Mouse (Mus musculus) midbrain, postnatal 0 days (tissue): ENCODE data around the gene Tmem251. TPM values are rescaled to one million over a fixed set of nuclear protein-coding genes. Genes with fewer than 3 reads are reported as not detected.
A peak's percentile ranks its signal among the peaks of the same experiment; 100 is the strongest.

Experiments used
- ATAC-seq: fragments of 200-750 bp; cut with Nextera tagmentation; 2 replicates; pipeline ENCODE4 v1.8.0; 2017; ENCODE audit warnings: moderate number of reproducible peaks, mild to moderate bottlenecking, moderate TSS enrichment, moderate library complexity; ENCODE audit not compliant: low FRiP score
- DNase-seq: peaks from one replicate; pipeline ENCODE4 v3.0.0-alpha.2; 2015; ENCODE audit warnings: low spot score
- H3K27ac ChIP-seq: fragments of 300-500 bp; sonication (generic); 2 replicates; pipeline ENCODE4 v1.5.1; 2014; ENCODE audit warnings: low read depth, mild to moderate bottlenecking, low read length, mixed read lengths
- H3K27me3 ChIP-seq: fragments of 300-500 bp; sonication (generic); 2 replicates; pipeline ENCODE4 v1.6.1; 2014; ENCODE audit warnings: low read length, control low read depth, mixed read lengths; ENCODE audit not compliant: insufficient read depth
- H3K36me3 ChIP-seq: fragments of 300-500 bp; sonication (generic); 2 replicates; pipeline ENCODE4 v1.6.1; 2014; ENCODE audit warnings: low read length, control low read depth, mixed read lengths; ENCODE audit not compliant: insufficient read depth
- H3K4me1 ChIP-seq: fragments of 300-500 bp; sonication (generic); 2 replicates; pipeline ENCODE4 v1.6.1; 2014; ENCODE audit warnings: mild to moderate bottlenecking, control low read depth, antibody characterized with exemption, low read length, mixed read lengths; ENCODE audit not compliant: insufficient read depth
- H3K4me2 ChIP-seq: fragments of 300-500 bp; sonication (generic); 2 replicates; pipeline ENCODE4 v1.6.1; 2014; ENCODE audit warnings: low read depth, mild to moderate bottlenecking, low read length, mixed read lengths; ENCODE audit not compliant: poor library complexity, severe bottlenecking
- H3K4me3 ChIP-seq: fragments of 300-500 bp; sonication (generic); 2 replicates; pipeline ENCODE4 v1.5.1; 2014; ENCODE audit warnings: low read depth, mild to moderate bottlenecking, low read length, moderate library complexity
- H3K9ac ChIP-seq: fragments of 300-500 bp; sonication (generic); replicated peaks from 2 replicates; pipeline ENCODE4 v1.6.1; 2014; ENCODE audit warnings: mild to moderate bottlenecking, low read length, moderate library complexity, mixed read lengths; ENCODE audit not compliant: poor library complexity, severe bottlenecking
- H3K9me3 ChIP-seq: fragments of 300-500 bp; sonication (generic); 2 replicates; pipeline ENCODE4 v1.6.1; 2016; ENCODE audit warnings: low read length, control low read depth
- CTCF ChIP-seq: IDR thresholded peaks from 2 replicates; pipeline ENCODE4 v1.5.1; 2016; ENCODE audit warnings: antibody characterized with exemption, mild to moderate bottlenecking
- WGBS: fragments of 180-500 bp; shearing (Covaris S2); extraction: QIAGEN DNeasy Blood & Tissue Kit; methylation state at CpG from one replicate; pipeline ENCODE4 v1.1.7; 2014; 5-methylcytosine and 5-hydroxymethylcytosine counted together
- polyA plus RNA-seq: library from polyadenylated mRNA; unstranded; fragments of >200 nt; fragmentation: Nextera tagmentation; extraction: Ambion mirVana; gene quantifications from 2 replicates; pipeline ENCODE4 v1.2.1, GENCODE M21; 2015
- total RNA-seq: library from RNA; depleted of rRNA; stranded (reverse); fragments of >200 nt; gene quantifications from 2 replicates; pipeline ENCODE4 v1.2.3, GENCODE M21; 2014

Gene Tmem251
- total and polyA plus RNA-seq, 2 experiments from 2014 or later = 6.2 to 11.9 TPM

DNA sequence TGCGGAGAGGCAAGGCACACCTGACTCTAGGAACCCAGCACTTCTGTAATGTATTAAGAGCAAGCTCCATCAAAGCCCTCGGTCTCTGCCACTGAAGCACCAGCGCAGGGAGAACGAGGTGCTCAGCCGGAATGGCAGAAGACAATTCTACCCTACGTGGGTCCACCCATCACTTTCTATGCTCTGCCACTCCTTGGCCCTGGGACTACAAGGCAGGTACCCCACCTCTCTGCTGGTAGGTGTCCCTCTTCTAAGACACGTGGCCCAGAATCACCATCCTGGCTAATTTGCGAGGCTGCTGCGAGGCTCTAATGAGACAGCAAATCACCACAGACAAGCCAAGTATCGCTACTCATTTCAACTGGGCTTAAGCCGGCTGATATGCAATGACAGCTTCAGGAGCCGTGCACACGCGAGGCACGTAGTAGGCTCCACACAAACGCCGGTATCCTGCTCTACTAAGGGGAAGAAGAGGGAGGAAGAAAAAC, 39.6 kb upstream of the Tmem251 start:
- WGBS = 4% methylated on average over 16 of the region's 17 CpGs
- peak overlapping the region; percentile 74 for H3K4me3 ChIP-seq
- no peaks in the 10 kb centered on the region for H3K36me3 ChIP-seq
- ATAC-seq = no peak
- H3K9ac ChIP-seq = peak overlapping the region; percentile 83
- H3K4me2 ChIP-seq = peak overlapping the region; percentile 86
- H3K27me3 ChIP-seq = no peaks in the 10 kb centered on the region
- H3K9me3 ChIP-seq = no peaks in the 10 kb centered on the region
- no peak for DNase-seq
- TF ChIP-seq CTCF = no peak
- peak overlapping the region; percentile 84; the same call in 1 of the 2 replicates for H3K27ac ChIP-seq
- peaks cover 17% of the 10 kb centered on the region; the same call in 1 of the 2 replicates for H3K4me1 ChIP-seq

DNA sequence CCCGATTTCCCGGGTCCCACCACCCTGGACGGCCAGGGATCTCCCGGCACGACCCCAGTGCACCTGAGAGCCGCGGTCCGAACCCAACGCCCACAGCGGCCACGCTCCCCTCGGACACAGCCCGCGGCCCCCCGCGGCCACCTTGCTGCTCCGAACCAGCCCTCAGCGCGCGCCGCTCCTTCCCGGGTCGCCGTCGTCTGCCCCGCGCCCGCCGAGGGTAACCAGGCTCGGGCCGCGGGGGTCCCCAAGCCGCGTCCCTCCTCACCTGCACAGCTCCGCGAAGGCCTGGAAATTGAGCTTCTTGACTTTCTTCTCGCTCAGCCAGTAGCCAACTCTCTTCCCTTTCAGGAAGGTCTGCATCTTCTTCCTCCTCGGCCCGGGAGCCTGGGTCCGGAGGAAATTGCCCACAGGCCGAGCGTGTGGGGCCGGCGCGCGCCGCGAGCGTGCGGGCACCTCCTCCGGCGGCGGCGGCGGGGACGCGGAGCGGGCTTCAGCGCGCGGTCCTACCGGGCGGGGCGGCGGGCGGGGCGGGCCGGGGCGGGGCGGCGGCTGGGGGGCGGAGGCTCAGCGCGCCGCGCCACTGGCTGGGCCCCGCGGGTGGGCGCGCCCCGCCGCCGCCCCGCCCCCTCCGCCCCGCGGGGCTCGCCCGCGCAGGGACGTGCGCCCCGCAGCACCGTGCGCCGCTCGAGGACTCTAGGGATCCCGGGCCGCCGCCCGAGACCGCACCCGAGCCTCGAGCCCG, 38.9 kb upstream of the Tmem251 start, which contains the start of gene Itpk1:
Gene Itpk1, minus strand, starts transcription at position 474 of the 742 bp plus-strand sequence.
- under 1% methylated on average over 62 of the region's 105 CpGs for WGBS
- Histone ChIP-seq H3K9me3 (no peaks in the 10 kb centered on the region), H3K4me3 (peak within 1 kb of the TSS; percentile 74), H3K27me3 (no peaks in the 10 kb centered on the region), H3K9ac (peak within 1 kb of the TSS; percentile 83), H3K36me3 (no peaks in the 10 kb centered on the region), H3K27ac (peak within 1 kb of the TSS; percentile 84), H3K4me1 (peaks cover 12% of the 10 kb centered on the region; the same call in 1 of the 2 replicates), H3K4me2 (peak within 1 kb of the TSS; percentile 86)
- TF ChIP-seq CTCF = no peak
- DNase-seq = peak; percentile 63
- peak; percentile 86 for ATAC-seq

DNA sequence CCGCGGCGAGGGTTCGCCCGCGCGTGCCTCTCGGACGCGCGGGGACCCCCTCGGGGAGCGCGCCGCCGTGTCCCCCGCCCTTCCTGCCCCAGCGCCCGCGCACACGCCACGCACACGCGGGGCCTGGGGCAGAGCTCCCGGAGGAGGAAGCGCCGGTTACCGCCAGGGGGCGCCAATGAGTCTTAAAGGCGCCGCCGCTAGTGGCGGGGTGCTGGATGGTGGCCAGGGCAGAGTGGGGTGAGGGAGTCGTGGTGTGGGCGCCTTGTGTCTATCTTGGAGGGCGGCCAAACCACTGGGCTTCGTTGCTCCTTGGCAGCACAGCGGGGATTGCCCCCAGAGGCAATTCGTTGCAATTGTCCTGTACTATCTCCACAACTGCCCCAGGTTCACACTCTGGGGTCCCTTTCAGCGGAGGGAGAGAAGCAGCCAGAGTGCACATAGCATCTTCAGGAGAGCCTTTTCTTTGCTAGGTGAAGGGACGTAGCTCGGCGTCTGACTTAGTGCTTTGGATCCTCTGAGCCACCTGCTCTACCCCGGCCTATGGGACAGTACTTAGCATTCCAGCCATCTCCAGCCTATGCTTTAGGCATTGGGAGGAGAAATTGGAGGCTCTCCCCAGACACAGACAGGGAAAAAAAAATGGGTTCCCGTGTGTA, 38.2 kb upstream of the Tmem251 start:
- TF ChIP-seq CTCF = peak; percentile 93
- H3K27me3 ChIP-seq = no peaks in the 10 kb centered on the region
- H3K4me2 ChIP-seq = peak overlapping the region; percentile 86
- peaks cover 12% of the 10 kb centered on the region; the same call in 1 of the 2 replicates for H3K4me1 ChIP-seq
- DNase-seq (peak; percentile 92), ATAC-seq (peak; percentile 86)
- 2% methylated on average over 22 of the region's 45 CpGs for WGBS
- H3K9ac ChIP-seq = peak overlapping the region; percentile 83
- no peaks in the 10 kb centered on the region for H3K9me3 ChIP-seq
- H3K36me3 ChIP-seq = no peaks in the 10 kb centered on the region
- H3K27ac ChIP-seq = peak overlapping the region; percentile 84
- H3K4me3 ChIP-seq = peak overlapping the region; percentile 74

DNA sequence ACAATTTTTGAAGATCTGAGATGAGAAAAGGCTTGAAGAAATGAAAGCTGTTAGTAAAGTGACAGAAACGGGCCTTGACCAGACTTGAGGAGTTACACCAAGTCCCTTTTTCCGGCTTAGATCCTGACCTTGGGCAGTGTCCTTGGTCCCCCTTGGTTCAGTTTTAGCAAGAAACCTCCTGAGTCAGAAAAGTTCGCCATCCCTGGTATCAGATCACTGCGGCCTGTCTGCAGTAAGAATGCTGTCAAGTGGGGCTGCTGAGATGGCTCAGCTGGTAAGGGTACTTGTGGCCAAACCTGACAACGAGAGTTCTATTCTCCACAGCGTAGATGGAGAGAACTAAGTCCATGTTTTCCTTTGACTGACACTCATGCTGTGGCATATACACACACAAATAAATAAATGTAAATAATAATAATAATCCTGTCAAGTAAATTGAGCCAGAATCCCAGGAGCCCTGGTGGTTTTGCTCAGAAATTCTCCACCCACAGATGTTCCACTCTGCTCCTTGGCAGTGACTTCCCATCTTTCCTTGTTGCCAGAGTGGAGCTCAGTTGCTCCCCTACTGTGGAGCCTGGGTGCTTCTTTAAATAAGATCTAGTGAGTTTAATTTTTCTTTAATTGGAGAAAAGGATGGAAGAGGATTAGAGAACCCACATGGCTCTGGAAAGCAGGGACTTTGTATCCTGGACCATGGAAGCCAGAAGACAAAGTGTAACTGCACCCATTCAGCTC, 37.5 kb upstream of the Tmem251 start:
- Histone ChIP-seq H3K4me3 (peak overlapping the region; percentile 74; the same call in 1 of the 2 replicates), H3K9me3 (no peaks in the 10 kb centered on the region), H3K4me2 (peak overlapping the region; percentile 86; the same call in 1 of the 2 replicates), H3K4me1 (peaks cover 12% of the 10 kb centered on the region; the same call in 1 of the 2 replicates), H3K36me3 (no peaks in the 10 kb centered on the region), H3K9ac (no peak overlapping the region), H3K27me3 (no peaks in the 10 kb centered on the region), H3K27ac (no peak overlapping the region)
- no peak for ATAC-seq
- DNase-seq = no peak
- no peak for TF ChIP-seq CTCF
- WGBS = 76% methylated on average over 6 of the region's 6 CpGs

DNA sequence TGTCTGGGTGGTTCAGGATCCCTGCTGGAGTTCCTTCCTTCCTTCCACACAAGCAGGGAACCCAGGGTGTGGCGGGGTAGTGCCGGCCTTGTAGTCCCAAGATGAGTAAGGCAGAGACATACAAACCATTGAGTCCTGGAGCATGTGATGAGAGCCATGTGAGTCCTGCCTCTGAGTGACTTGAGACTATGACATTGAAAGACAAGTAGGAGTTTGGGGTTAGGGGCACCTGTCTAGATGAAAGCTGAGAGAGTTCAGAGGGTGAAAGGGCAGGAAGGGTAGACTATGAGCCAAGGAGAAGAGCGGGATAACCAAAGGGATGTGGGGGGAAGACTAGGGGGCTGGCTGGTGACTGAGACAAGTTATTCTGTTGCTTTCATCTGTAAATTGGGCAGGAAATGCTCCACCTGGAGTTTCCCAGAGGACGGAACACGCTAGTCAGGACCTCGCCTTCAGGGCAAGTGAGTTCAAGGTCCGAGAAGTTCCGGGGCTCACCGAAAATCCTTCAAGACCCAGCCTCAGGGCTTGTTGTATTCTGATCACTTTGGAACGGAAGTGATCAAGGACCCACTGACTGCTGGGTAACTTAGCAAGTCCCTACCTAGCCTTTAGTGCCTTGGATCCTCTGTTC, 36.6 kb upstream of the Tmem251 start:
- DNase-seq (no peak), ATAC-seq (no peak)
- Histone ChIP-seq H3K4me3 (no peak overlapping the region), H3K36me3 (no peaks in the 10 kb centered on the region), H3K9ac (no peak overlapping the region), H3K27me3 (no peaks in the 10 kb centered on the region), H3K4me2 (no peak overlapping the region), H3K4me1 (peaks cover 11% of the 10 kb centered on the region; the same call in 1 of the 2 replicates), H3K9me3 (no peaks in the 10 kb centered on the region), H3K27ac (no peak overlapping the region)
- TF ChIP-seq CTCF = no peak
- WGBS = 92% methylated on average over 10 of the region's 10 CpGs
